Mouse (Mus musculus) cerebellum, adult 2 months (tissue): Measurements from ENCODE around the gene Atxn7l3.

Source experiments
- CTCF ChIP-seq: fragments of 200-500 bp; IDR thresholded peaks from 2 replicates; pipeline ENCODE4 v1.5.1; 2011; ENCODE audit warnings: low read depth, mild to moderate bottlenecking, control low read depth, low read length, moderate library complexity, borderline replicate concordance; ENCODE audit not compliant: insufficient read depth
- POLR2A ChIP-seq: fragments of 200-500 bp; IDR thresholded peaks from 2 replicates; pipeline ENCODE4 v1.6.1; 2011; ENCODE audit warnings: low read length, control low read depth, borderline replicate concordance; ENCODE audit not compliant: insufficient read depth

DNA sequence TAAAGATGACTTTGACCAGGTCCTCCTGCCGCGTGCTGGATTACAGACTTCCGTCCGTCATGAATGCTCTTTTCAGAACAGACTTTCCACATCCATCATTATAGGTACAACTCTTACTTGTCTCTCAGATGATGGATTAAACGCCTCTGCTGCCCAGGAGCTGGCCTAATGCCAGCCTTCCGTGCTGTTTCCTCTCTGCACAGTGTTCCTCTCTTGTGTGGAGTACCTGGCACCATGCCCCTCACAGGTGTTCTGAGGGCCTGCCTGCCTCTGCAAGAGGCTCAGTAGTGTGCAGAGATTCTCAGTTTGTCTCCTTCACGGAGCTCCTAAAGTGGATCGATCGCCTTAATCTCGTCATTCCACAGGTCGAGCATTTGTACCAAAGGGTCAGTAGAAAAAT lies 42.8 kb upstream of the Atxn7l3 start:
- no peak for TF ChIP-seq POLR2A
- TF ChIP-seq CTCF = no peak
